Mouse (Mus musculus) heart, postnatal 10 days (tissue): ENCODE data around the gene Gngt2. TPM values are rescaled to one million over a fixed set of nuclear protein-coding genes. Genes with fewer than 3 reads are reported as not detected.

Source experiments
- DNase-seq, 2 experiments: peaks; one replicate each; pipeline ENCODE4 v3.0.0; 2021
- intact Hi-C: fragments of 180-260 bp; cut with DNase I; formaldehyde crosslinking; loops from one replicate; pipeline ENCODE4 v1.15.1; 2025
- total RNA-seq, 2 experiments: library from RNA; stranded (reverse); gene quantifications; 2 replicates each; pipeline ENCODE4 v1.2.3; 2021

Gene Gngt2
- total RNA-seq, 2 experiments from 2014 or later = 24.7 to 26.0 TPM

DNA sequence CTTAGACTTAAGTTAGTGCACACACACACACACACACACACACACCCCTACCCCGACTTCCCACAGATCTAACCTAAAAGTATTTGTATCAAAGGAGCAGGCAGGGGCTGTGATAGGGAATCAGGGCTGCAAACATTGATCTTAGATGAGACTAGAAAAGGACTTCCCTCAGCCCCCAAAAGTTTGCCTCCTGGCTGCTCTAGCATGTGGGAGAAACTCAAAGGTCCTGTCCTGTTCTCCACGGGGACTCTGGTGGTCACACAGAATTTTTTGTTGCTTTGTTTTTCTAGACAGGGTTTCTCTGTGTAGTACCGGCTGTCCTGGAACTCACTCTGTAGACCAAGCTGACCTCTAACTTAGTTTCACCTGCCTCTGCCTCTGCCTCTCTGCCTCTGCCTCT, 11.4 kb upstream of the Gngt2 start:
- no peak for DNase-seq
- intact Hi-C loops = loop anchor here (2.0 kb wide), 1 partner anchor 31 kb away; no protein-coding TSS in a partner anchor

DNA sequence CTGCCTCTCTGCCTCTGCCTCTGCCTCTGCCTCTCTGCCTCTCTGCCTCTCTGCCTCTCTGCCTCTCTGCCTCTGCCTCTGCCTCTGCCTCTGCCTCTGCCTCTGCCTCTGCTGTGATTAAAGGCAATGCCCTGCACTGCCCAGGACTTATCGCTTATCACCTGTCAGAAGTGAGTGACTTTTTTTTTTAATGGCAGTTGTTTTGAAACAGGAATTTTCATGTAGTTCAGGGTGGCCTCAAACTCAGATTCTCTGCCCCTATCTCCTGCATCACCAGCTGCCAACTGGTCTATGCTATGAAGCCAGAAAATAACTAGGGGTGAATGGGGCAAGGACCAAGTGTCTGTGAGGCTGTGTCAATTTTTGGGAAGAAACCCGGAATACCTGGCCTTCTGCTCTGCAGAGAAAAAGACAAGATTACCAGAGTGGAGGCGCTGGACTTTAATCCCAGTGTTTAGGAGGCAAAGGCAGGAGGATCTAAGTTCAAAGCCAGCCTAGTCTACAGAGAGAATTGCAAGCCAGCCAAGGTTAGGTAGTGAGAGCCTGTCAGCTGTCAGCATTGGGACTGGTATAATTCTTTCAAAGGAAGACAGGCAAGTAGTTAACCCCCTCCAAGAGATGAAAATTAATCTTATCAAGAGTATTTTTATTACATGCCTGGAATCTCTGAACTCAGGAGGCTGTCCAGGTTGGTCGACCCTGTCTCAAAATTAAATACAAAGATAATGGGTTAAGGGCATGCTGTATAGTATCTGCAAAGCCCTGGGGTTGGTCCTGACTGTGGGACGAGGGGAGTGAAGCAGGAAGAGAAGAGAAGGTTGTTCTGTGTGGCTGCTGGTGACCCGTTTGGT, 10.5 kb upstream of the Gngt2 start:
- intact Hi-C loops = loop anchor here (1.0 kb wide), 2 partner anchors 27 to 55 kb away; no protein-coding TSS in a partner anchor
- DNase-seq = no peak

DNA sequence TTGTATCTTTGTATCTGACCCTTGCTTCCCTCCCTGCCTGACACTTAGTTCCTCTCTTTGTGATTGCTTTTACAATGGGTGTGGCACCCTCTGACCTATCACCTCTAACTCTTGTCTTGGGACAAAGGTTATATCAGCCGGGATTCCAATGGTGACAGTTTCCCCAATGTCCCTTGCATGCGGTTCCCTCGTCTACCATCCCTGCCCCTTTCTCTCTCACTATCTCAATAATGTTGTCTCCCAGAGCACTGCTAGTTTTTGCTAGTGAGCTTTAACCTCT, 9.9 kb upstream of the Gngt2 start:
- DNase-seq = no peak
- intact Hi-C loops = loop anchor here (1.0 kb wide), 2 partner anchors 26 to 56 kb away; no protein-coding TSS in a partner anchor

DNA sequence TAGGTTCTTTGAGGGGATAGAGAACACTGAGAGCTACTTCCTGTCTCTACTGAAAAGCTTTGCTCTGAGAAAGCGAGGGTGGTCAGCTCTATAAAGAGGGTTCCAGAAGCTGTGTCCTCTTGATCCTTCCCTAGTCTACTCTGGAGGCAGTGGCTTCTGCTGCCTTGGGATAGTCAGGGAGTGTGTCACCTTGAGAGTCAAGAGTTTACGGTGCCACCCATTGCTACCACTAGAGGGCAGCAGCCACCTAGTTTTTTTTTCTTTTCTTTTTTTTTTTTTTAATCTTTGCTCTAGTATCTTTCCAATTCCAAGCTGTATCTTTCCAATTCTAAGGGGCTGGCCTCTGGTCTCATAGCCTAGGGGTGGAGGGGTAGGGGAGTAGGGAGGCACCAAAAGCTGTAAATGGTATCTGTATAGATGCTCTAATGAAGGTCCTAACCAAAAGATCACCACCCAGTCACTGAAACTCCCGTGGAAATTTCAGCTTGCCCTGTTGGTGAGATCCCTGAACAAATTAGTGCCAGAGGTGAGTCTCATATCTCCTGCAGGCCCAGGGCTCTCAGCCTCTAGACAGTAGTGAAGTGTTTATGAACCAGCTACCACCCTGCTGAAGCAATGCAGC, 9.4 kb upstream of the Gngt2 start:
- intact Hi-C loops = loop anchor here (1.0 to 2.0 kb wide), 3 partner anchors 26 to 153 kb away; no protein-coding TSS in a partner anchor
- peak; percentile 79 to 89 for DNase-seq

DNA sequence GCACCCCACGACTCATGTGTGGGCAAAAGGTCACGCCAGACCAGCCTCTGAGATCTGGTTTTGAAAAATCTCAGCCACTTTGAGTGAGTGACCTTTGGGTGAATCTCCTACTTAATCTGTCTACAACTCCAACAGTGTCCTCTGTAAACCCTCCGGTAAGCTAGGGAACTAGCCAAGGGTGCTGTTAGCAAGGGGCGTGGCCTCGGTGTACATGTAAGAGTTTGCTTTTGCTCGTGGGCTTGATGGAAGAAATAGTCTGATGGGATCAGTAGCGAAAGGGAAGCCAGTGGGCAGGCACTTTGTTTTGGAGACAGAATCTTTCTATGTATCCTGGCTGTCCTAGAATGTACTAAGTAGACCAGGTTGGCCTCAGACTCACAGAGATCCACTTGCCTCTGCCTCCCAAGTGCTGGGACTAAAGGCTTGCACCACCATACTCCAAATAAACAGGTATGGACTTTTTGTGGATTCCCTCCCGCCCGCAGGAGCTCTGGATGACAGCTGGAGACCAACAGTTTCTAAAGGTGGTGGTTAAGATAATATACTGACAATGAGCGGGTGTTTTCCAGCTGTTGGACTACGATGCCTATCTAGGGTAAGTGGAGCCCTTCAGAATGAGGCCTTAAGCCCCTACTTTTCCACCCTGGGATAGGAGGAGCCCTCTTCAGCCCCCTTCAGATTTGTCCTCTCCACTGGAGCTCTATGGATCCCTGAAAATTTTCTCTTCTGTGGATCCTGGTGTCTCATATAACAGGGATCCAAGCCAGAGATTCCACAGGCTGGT, 8.6 kb upstream of the Gngt2 start:
- no peak for DNase-seq
- intact Hi-C loops = loop anchor here (2.0 kb wide), 1 partner anchor 152 kb away; no protein-coding TSS in a partner anchor

DNA sequence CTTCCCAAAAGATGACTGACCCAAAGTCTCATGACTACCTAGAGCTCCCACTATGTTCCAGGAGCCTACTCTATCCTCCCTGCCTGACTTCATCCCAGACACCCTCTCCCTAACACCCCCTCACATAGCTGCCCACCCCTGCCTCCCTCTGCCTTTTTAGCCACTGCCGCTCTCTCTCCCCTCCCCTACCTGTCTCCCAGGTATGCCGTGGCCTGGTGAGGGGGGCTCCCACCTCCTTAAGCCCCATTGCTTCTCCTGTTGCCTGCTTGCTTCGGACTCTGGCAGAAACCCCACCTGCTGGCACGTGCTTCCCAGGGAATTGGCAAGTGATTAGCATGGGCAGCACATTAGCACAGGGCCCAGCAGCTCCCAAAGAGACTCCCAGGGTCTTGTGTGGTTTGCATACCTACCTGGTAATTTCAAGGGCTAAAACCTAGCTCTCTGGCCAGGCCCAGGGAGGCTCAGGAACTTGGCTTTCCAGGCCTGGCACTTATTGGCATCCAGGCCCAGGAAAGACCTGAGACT, 7.4 kb upstream of the Gngt2 start:
- DNase-seq = no peak
- intact Hi-C loops = loop anchor here (2.0 kb wide), 1 partner anchor 151 kb away; no protein-coding TSS in a partner anchor

DNA sequence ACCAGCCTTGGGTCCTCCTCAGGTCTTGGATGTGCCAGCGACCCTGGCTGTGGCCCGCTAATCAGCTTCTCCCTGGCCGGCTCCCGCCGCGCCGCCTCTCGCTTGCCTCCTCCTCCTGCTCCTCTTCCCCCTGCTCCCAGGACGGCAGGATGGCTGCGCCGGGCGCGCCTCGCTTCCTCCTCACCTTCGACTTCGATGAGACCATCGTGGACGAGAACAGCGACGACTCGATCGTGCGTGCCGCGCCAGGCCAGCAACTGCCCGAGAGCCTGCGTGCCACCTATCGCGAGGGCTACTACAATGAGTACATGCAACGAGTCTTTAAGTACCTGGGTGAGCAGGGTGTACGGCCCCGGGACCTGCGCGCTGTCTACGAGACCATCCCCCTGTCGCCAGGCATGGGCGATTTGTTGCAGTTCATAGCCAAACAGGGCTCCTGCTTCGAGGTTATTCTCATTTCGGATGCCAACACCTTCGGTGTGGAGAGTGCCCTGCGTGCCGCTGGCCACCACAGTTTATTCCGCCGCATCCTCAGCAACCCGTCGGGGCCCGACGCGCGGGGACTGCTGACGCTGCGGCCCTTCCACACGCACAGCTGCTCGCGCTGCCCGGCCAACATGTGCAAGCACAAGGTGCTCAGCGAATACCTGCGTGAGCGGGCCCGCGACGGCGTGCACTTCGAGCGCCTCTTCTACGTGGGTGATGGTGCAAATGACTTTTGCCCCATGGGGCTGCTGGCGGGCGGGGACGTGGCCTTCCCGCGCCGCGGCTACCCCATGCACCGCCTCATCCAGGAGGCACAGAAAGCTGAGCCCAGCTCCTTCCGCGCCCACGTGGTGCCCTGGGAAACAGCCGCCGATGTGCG, 6.4 kb upstream of the Gngt2 start:
- intact Hi-C loops = no loop called here
- DNase-seq = peak in 1 of 2 experiments; percentile 28

DNA sequence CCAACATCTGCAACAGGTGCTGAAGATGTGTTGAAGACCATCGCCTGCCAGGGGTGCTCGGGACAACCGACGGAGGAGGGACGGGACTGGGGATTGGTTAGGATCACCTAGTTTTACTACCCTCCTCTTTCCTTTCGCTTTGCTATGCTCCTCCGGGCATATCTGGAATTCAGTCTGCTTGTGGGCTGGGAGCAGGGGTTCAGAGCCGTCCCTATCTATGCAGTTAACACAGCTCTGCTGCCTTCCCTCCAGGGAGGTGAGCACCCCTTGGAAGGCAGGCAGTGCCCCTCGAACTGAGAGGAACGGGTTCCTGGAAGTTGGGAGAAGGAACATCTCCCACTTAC, 5.8 kb upstream of the Gngt2 start:
- peak in 1 of 2 experiments; percentile 30 for DNase-seq
- intact Hi-C loops = no loop called here

DNA sequence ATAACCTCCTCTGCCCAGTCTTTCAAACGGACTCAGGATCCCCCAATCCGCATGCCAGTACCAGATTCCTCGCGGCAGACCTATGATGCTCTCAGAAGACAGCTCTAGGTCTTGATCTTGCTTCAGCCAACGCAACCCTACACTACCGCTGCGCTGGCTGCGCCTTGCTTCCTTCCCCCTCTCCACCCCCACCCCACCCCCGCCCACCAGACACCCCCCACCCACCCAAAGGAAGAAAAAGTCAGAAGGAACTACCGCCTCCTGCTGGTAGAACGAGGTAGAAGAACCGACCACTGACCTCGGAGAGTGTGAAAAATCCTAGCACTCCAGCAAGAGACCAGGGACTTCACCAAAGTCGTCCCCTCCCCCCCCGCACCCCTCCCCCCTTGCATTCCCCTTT, 5.4 kb upstream of the Gngt2 start:
- intact Hi-C loops = no loop called here

DNA sequence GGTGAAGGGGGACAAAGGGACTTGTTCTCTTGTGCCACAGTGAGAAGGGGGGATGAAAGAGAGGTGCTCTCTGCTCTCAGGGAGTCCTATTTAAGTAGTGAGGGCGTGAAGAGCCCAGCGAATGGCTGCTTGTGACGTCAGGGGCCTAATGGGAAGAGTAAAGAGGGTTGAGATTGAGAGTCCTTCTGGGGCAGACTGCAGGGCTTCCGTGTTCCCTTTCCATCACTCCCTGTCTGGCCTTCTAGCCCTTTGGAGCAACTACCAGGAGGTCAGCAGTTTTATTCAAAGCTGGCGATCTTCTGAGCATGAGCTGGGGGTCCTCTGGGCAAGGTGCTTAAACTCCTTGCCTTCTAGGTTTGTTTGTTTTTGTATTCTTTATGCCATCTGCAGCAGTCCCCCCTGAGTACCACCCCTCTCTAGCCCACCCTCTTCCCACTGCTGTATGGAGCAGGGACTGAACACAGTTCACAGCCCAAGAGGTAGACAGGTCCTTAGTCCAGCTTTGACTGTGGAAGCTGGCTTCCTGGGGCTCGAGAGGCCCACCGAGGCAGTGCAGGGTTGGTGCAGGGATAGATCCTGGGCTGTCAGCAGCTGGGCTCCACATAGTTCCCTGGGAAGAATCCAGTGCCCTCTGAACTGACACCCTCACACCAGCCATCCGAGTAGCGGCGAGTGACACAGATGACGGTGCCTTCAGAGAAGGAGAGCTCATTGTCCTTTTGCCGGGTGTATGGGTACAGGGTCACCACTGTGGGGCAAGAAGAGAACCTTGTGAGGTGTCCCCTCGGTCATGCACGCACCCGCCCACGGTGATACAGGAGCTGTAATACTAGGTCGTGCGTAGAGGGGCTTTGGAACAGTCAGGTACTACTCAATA, 4.6 kb upstream of the Gngt2 start:
- DNase-seq = no peak
- intact Hi-C loops = no loop called here

More for the DNA sequence above, 5.4 kb upstream of the Gngt2 start:
- peak in 1 of 2 experiments; percentile 28 for DNase-seq

DNA sequence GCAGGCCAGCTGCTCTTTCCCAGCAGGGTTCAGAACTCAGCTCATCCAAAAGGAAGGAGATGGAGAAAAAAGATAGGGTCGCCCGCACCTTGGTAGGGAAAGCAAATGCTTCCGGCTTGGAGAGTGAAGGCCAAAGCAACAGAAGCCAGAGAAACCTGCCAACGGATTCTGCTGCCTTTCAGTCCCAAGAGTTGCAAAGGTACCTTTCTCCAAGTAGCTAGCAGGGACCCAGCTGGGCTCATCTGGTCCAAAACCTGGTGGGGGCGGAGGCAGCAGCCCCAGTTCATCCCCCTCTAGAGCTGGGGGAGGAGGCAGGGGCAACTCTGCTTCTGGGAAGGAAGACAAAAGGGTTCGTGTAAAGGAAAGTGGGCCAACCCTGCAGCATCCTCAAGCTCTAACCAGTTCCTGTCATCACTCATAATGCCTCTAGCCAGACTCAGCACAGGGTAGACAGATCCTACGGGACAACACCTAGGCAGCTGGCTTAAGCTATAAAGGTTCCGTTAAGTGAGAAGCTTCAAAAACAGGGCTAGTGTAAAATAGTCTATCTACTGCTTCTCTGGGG, 3.9 kb upstream of the Gngt2 start:
- no peak for DNase-seq
- intact Hi-C loops = no loop called here

DNA sequence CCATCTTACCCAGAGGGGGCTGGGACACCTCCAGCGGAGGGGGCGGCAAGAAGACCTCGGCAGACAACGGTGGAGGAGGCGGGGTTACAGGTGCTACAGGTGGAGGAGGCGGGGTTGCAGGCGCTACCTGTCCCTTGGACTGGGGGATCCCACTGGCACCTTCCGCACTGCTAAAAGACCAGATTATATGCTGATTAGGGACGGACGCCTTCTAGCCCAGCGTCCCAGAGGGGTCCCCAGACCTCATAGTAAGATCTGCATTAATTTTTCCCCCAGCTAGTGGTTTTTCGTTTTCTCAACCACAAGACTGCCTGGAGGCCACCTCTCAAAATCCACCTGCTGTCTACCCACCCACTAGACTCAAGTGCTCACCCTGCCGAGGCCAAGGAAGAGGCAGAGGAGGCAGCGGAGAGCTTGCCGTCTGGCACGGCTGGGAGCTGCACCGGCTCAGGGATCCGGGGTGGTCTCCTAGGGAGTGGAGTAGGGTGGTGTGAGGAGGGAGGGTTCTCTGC, 3.3 kb upstream of the Gngt2 start:
- intact Hi-C loops = no loop called here

DNA sequence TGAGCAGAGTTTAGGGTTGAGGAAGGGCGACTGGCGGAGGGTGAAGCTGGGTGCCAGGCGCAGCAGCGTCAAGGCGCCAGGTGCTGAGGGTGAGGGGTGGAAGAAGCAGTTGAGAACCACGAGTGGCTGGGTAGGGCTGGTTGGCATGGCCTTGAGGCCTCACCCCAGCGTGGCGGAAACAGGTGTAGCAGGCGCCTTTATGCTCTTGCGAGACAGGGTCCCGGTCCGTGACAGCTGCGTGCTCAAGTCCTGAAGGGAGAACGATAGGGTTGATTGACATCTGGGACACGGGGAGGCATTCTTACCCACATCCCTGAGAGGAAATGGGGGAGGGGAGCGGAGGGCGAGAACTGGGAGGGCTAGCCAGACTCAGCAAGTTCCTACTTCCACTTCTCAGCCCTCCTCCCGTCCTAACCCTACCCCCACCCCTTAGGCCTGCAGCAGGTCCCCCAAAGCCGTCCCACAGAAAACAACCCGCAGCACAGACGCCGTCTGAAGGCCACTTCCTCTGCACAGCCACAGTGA, 2.8 kb upstream of the Gngt2 start:
- intact Hi-C loops = no loop called here
- peak; percentile 56 to 58 for DNase-seq

More for the DNA sequence above, 3.3 kb upstream of the Gngt2 start:
- DNase-seq = no peak

DNA sequence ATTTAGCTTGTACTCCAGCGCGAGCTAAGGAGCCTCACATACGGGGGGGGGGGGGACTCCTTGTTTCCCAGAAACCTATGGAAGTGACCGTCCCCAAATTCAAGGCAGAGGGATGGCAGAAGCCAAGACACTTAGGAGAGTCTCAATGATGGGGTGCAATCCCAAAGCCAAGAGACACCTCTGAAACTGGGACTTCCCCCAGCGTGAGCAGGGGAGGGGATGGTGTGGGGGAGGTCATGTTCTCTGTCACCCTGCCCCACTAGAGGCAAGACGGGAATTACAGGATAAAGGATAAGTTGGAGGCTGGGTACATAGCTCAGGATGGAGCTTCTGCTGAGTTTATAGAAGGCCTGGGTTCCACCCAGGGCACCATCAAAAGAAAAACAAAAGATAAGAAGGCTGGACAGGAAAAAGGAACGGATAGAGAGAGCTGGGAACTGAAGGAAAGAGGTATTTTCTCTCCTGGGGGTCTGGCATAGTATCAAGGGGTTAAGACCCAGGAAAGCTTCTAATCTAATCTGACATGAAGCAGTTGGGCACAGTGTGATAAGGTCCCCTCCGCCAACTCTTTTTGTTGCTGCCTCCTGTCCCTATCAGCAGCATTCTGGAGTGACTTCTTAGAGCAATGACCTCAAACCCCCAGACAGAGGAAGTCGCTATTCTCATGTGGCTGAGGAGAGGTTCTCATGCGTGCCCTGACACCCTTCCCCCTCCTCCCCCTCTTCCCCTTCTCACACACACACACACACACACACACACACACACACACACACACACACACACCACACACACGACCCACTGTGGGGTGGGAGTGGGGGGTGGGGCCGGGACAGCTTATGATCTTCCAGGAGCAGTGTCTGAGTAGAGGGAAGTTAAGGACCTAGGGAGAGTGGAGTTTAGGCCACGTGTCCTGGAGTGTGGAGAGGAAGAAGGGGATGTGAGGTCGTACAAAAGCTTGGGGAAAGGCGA, 2.0 kb upstream of the Gngt2 start:
- DNase-seq = peak in 1 of 2 experiments; percentile 34
- intact Hi-C loops = no loop called here

DNA sequence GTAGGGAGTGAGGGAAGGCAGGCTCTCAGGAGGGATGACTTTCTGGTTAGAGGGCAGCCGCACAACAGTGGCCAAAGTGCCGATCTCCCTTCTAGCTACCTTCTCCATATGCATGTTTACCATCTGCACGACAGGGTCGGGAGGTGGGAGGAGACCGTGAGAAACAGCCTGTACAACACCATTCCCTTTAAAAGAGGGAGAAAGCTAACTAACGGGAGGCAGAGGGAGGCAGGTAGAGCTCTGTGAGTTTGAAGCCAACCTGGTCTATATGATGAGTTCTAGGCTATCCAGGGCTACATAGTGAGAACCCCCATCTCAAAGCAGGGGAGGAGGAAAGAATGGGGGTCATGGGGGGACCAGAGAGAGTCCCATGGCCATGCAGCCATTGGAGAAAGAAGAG, 1.2 kb upstream of the Gngt2 start:
- intact Hi-C loops = no loop called here
- no peak for DNase-seq

DNA sequence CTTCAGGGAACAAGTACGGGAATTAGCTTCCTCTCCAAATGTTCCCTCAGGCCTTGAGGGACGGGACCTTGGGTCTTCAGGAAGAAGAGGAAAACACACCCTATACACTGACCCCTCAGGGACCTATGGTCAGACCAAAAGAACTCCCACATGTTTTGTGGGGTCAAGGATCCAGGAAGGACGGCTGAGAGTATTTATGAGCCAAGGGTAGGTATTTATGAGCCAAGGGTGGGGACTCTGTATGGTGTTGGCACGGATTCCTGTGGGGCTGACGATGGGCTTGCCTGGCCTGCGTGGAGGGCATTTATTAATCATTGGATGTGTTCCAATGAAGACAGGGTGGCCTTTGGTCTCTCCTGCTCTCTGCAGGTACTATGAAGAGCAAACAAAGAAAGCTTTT, 583 bp upstream of the Gngt2 start:
- peak in 1 of 2 experiments; percentile 24 for DNase-seq
- intact Hi-C loops = no loop called here

DNA sequence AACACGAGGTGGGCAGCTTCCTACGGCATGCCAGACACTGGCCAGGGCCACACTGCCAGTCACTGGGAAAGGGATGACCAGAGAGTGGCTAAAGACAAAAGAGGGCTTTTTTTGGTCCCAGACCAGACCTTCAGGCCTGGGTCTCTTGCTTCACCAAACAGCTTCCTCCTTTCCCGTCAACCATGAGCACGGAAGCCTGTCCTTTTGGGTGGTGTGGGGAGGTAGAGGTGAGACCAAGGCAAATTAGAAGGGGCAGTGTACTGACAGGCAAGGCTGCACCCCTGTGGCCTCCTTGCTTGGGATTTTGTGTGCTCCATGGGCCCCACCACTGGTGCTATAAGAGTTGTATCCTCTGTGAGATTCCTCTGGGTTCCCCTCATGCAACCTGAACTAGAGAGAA, 1.6 kb downstream of the Gngt2 start:
- intact Hi-C loops = no loop called here
- DNase-seq = no peak
